Mouse (Mus musculus): ENCODE measurements around the gene Itm2c. TPM values are rescaled to one million over a fixed set of nuclear protein-coding genes. Genes with fewer than 3 reads are reported as not detected.

Itm2c gene
- polyA plus RNA-seq, 1 experiment from 2014 or later, result 78.1 TPM

DNA sequence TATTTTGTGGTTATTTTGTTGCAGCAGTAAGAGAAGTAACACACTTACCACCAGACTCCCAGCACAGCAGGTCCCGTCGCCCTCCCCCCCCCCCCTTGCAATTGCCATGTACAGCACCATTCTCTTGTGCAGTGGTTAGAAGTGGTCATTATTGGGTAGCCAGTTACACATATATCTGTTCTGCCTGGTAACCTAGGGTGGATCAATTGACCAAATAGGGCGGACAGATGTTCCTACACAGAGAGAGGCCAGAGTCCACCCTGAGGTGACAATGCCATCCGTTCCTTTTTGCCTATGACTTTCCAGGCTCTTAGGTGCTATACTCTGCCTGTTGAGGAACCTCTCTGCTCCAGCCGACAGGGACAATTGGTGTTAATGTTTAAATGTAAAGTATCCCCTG is 31.1 kb downstream of the Itm2c start:
- no peaks in the 10 kb centered on the region for H3K9me3 ChIP-seq (ENCODE audit: control insufficient read depth, low read length)
- 86% methylated on average over 5 of the region's 5 CpGs for WGBS
- ATAC-seq (ENCODE audit: low FRiP score) (no peak), DNase-seq (ENCODE audit: low spot score, missing footprints) (no peak)
- no peak overlapping the region for H3K4me3 ChIP-seq (ENCODE audit: low read depth, low read length)
- no peak overlapping the region for H3K4me2 ChIP-seq
- no peak overlapping the region for H3K27ac ChIP-seq (ENCODE audit: low read depth, low read length)
- H3K4me1 ChIP-seq (ENCODE audit: control insufficient read depth, insufficient read depth, low read length), result peaks cover 17% of the 10 kb centered on the region
- no peak overlapping the region for H3K9ac ChIP-seq (ENCODE audit: low read length)
- no peaks in the 10 kb centered on the region; the same call in 1 of the 2 replicates for H3K27me3 ChIP-seq (ENCODE audit: control insufficient read depth, insufficient read depth, low read length)
- no peaks in the 10 kb centered on the region for H3K36me3 ChIP-seq (ENCODE audit: control insufficient read depth, insufficient read depth, low read length)

DNA sequence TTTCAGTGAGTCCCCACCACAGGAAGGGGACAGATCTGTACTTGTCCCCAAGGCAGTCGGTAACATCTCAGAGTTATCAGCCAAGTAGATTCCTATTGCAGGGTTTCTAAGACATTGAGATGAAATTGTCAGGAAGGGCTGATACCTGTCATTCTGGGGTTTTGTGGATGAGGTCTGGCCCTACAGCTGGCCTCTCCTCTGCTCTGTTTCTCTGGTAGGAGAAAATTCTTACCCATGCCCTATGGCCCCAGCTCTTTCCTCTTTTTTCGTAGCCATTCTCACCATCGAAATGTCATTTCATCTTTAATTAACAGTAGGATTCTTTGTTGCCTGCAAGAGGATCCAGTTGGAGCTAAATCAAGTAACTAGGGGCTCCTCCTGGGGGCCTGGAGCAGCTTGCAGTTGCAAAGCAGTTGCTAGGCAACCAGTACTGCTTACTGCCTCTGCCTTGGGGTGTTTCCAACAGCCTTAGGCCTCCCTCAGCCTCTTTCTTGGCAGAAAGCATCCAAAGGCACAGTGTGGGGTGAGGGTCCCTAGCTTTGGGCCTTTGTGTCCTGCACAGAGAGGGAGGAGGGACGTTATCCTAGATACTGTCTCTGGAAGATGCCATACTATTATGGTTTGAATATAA is 34.1 kb downstream of the Itm2c start, which contains the start of gene 4933407L21Rik:
Gene 4933407L21Rik (plus strand): TSS at position 427 of the 631 bp plus-strand sequence.
- no peaks in the 10 kb centered on the region; the same call in 1 of the 2 replicates for H3K27me3 ChIP-seq (ENCODE audit: control insufficient read depth, insufficient read depth, low read length)
- no peak within 1 kb of the TSS for H3K4me2 ChIP-seq
- ATAC-seq (ENCODE audit: low FRiP score), result peak; percentile 90
- no peaks in the 10 kb centered on the region for H3K36me3 ChIP-seq (ENCODE audit: control insufficient read depth, insufficient read depth, low read length)
- H3K4me3 ChIP-seq (ENCODE audit: low read depth, low read length), result no peak within 1 kb of the TSS
- H3K9me3 ChIP-seq (ENCODE audit: control insufficient read depth, low read length), result no peaks in the 10 kb centered on the region
- DNase-seq (ENCODE audit: low spot score, missing footprints), result no peak
- WGBS, result 26% methylated on average over 4 of the region's 4 CpGs
- peak within 1 kb of the TSS; percentile 35; the same call in 1 of the 2 replicates for H3K27ac ChIP-seq (ENCODE audit: low read depth, low read length)
- H3K4me1 ChIP-seq (ENCODE audit: control insufficient read depth, insufficient read depth, low read length), result peaks cover 16% of the 10 kb centered on the region
- 0 out of 2 replicates have a peak within 1 kb of the TSS, but pooled peaks have one; percentile 16 for H3K9ac ChIP-seq (ENCODE audit: low read length)

DNA sequence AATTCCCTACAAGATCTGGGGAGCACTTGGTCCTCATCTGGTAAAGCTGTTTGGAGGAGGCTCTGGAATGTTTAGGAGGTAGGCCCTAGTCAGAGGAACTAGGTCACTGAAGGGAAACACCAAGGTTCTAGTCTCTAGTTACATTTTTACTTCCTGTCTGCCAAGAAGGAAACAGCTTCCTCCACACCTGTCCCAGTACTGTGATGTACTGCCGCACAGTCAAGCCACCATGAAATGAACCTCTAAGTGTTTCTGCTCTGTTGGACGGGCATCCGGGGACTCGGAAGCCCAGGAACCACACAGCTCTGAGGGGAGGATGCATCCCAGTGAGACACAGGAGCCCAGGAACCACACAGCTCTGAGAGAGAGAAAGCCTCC is 34.6 kb downstream of the Itm2c start:
- no peaks in the 10 kb centered on the region; the same call in 1 of the 2 replicates for H3K27me3 ChIP-seq (ENCODE audit: control insufficient read depth, insufficient read depth, low read length)
- H3K36me3 ChIP-seq (ENCODE audit: control insufficient read depth, insufficient read depth, low read length), result no peaks in the 10 kb centered on the region
- 0 out of 2 replicates have a peak overlapping the region, but pooled peaks have one; percentile 16 for H3K9ac ChIP-seq (ENCODE audit: low read length)
- WGBS, result 75% methylated on average over 4 of the region's 4 CpGs
- peaks cover 21% of the 10 kb centered on the region for H3K4me1 ChIP-seq (ENCODE audit: control insufficient read depth, insufficient read depth, low read length)
- no peak overlapping the region for H3K4me2 ChIP-seq
- H3K4me3 ChIP-seq (ENCODE audit: low read depth, low read length), result no peak overlapping the region
- ATAC-seq (ENCODE audit: low FRiP score) (0 out of 2 replicates have a peak, but pooled peaks have one; percentile 20), DNase-seq (ENCODE audit: low spot score, missing footprints) (no peak)
- no peaks in the 10 kb centered on the region for H3K9me3 ChIP-seq (ENCODE audit: control insufficient read depth, low read length)
- peak overlapping the region; percentile 35; the same call in 1 of the 2 replicates for H3K27ac ChIP-seq (ENCODE audit: low read depth, low read length)

DNA sequence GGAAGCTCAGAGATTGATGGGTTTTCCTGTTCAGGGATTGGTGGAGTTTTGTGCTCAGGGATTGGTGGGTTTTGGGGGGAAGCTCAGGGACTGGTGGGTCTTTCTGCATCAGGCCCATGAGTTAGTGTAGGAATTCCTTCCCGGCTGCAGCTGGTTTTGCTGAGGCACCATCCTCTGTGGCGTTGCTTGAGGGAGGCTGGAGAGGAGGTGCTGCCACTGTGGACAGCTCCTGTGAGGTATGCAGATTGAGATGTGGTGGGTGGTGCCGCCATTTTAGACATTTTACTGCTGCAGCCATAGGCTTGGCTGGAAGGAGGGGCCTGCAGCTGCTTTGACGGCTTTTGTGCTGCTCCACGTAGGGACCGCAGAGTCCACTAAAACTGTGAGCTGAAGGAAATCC is 35.3 kb downstream of the Itm2c start:
- no peak overlapping the region for H3K9ac ChIP-seq (ENCODE audit: low read length)
- ATAC-seq (ENCODE audit: low FRiP score), result no peak
- no peaks in the 10 kb centered on the region for H3K9me3 ChIP-seq (ENCODE audit: control insufficient read depth, low read length)
- no peak overlapping the region for H3K4me2 ChIP-seq
- H3K36me3 ChIP-seq (ENCODE audit: control insufficient read depth, insufficient read depth, low read length), result no peaks in the 10 kb centered on the region
- no peak for DNase-seq (ENCODE audit: low spot score, missing footprints)
- no peak overlapping the region for H3K4me3 ChIP-seq (ENCODE audit: low read depth, low read length)
- 87% methylated on average over 6 of the region's 6 CpGs for WGBS
- H3K27me3 ChIP-seq (ENCODE audit: control insufficient read depth, insufficient read depth, low read length), result no peaks in the 10 kb centered on the region; the same call in 1 of the 2 replicates
- H3K27ac ChIP-seq (ENCODE audit: low read depth, low read length), result no peak overlapping the region
- H3K4me1 ChIP-seq (ENCODE audit: control insufficient read depth, insufficient read depth, low read length), result peaks cover 28% of the 10 kb centered on the region

DNA sequence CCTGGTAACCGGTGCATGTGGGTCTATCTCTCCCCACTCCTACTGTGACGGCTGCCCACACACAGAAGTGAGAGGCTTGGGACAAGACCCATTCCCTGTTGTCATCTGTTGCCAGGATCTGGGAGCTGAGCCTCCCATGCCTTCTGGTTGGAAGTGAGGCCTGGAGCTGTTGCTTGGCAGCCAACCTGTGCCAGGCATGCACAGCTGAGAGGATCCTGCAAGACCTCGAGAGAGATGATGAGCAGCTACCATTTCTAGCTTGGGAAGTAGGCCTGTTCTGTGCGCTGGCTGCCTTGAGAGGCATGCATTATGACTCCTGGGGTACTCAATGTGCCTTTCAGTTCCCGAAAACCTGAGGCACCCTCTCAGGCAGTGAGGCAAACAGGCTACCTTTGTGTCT is 37.1 kb downstream of the Itm2c start:
- WGBS, result 90% methylated on average over 5 of the region's 5 CpGs
- Histone ChIP-seq H3K4me2 (no peak overlapping the region), H3K4me1 (ENCODE audit: control insufficient read depth, insufficient read depth, low read length) (peaks cover 28% of the 10 kb centered on the region), H3K9me3 (ENCODE audit: control insufficient read depth, low read length) (no peaks in the 10 kb centered on the region), H3K9ac (ENCODE audit: low read length) (no peak overlapping the region), H3K4me3 (ENCODE audit: low read depth, low read length) (no peak overlapping the region), H3K36me3 (ENCODE audit: control insufficient read depth, insufficient read depth, low read length) (no peaks in the 10 kb centered on the region), H3K27ac (ENCODE audit: low read depth, low read length) (no peak overlapping the region), H3K27me3 (ENCODE audit: control insufficient read depth, insufficient read depth, low read length) (no peaks in the 10 kb centered on the region; the same call in 1 of the 2 replicates)
- ATAC-seq (ENCODE audit: low FRiP score) (no peak), DNase-seq (ENCODE audit: low spot score, missing footprints) (no peak)

DNA sequence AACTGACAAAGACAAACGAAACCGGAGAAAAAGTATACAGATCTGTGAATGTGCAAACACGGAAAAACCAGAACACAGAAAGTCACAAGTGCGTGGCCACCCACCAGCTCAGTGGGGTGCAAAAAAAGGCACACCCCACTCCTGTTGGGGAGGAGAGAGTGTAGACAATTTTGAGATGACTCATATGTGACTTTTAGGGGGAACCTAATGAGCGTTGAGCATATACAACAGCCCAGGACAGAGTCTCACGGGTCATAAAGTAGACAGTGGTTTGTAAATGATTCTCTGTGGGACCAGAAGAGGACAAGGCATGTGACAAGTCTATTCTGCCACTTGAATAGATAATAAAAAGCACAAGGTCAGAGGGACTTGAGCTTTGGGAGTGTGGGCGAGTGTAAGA is 39.1 kb downstream of the Itm2c start:
- 26% methylated on average over 7 of the region's 7 CpGs for WGBS
- Histone ChIP-seq H3K4me2 (peak overlapping the region; percentile 2), H3K9ac (ENCODE audit: low read length) (no peak overlapping the region), H3K4me3 (ENCODE audit: low read depth, low read length) (no peak overlapping the region), H3K9me3 (ENCODE audit: control insufficient read depth, low read length) (no peaks in the 10 kb centered on the region), H3K27ac (ENCODE audit: low read depth, low read length) (no peak overlapping the region), H3K27me3 (ENCODE audit: control insufficient read depth, insufficient read depth, low read length) (no peaks in the 10 kb centered on the region), H3K36me3 (ENCODE audit: control insufficient read depth, insufficient read depth, low read length) (no peaks in the 10 kb centered on the region), H3K4me1 (ENCODE audit: control insufficient read depth, insufficient read depth, low read length) (peaks cover 23% of the 10 kb centered on the region)
- peak; percentile 28 for ATAC-seq (ENCODE audit: low FRiP score)
- no peak for DNase-seq (ENCODE audit: low spot score, missing footprints)

DNA sequence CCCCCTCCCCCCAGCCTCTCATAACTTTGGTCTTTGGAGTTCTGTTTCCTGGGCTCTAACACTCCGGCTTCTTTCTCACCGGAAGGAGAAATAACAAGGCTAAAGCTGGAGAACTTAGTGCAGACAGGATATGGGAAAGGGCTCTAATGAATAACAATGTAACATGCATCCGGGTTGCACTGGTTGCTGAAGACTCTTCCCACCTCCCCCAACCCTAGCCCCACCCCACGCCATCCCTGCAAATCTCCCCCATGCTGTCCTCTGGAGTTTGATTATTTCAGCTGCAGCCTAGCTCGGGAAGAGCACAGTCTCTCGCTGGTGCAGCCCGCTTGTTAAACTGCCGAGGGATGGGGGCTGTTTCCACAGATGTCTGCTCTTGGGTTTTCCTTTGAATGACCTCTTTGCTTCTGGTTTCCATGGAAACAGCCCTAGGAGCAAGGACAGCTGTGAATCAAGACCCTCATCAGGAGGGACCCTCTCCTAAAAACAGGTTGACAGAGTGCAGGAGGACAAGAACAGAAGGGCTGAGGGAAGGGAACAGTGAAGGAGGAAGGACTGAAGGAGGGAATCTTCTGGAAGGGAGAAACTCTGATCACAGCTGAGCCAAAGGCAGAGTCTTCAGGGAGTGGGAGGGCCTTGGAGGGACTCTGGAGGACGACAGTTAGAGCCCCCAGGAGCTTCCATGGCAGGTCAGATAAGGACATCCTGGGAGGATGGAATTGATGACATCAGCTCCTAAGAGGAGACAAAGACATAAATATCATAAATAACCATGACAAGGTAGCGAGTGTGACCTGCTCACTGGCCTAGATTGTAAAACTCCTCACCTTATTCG is 39.8 kb downstream of the Itm2c start:
- no peak overlapping the region for H3K27ac ChIP-seq (ENCODE audit: low read depth, low read length)
- no peak overlapping the region for H3K4me3 ChIP-seq (ENCODE audit: low read depth, low read length)
- H3K36me3 ChIP-seq (ENCODE audit: control insufficient read depth, insufficient read depth, low read length), result no peaks in the 10 kb centered on the region
- no peaks in the 10 kb centered on the region for H3K9me3 ChIP-seq (ENCODE audit: control insufficient read depth, low read length)
- peak; percentile 76 for ATAC-seq (ENCODE audit: low FRiP score)
- DNase-seq (ENCODE audit: low spot score, missing footprints), result peak; percentile 89
- no peaks in the 10 kb centered on the region for H3K27me3 ChIP-seq (ENCODE audit: control insufficient read depth, insufficient read depth, low read length)
- 19% methylated on average over 11 of the region's 11 CpGs for WGBS
- H3K4me2 ChIP-seq, result peak overlapping the region; percentile 2
- peaks cover 17% of the 10 kb centered on the region for H3K4me1 ChIP-seq (ENCODE audit: control insufficient read depth, insufficient read depth, low read length)
- no peak overlapping the region for H3K9ac ChIP-seq (ENCODE audit: low read length)

DNA sequence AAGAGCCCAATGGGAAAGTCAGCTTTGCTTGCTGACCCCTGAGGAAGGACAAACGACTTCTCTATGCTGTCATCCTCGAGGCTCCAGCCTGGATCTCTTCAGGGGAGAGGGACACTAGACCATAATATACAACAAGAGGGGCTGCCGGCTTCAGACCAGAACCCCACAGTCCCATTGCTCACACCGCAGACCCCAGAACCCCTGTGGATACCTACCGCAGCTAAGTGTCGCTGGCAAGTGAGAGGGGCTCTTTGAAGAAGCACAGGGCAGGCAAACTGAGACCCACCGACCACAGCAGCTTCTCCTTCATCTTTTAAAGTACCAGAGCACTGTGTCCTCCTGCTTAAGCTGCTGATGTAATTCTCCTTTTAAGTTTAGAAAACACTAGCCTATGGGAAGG is 40.5 kb downstream of the Itm2c start:
- WGBS, result 9% methylated on average over 7 of the region's 7 CpGs
- Histone ChIP-seq H3K27me3 (ENCODE audit: control insufficient read depth, insufficient read depth, low read length) (no peaks in the 10 kb centered on the region), H3K9me3 (ENCODE audit: control insufficient read depth, low read length) (no peaks in the 10 kb centered on the region), H3K9ac (ENCODE audit: low read length) (no peak overlapping the region), H3K4me1 (ENCODE audit: control insufficient read depth, insufficient read depth, low read length) (peaks cover 17% of the 10 kb centered on the region), H3K27ac (ENCODE audit: low read depth, low read length) (no peak overlapping the region), H3K4me3 (ENCODE audit: low read depth, low read length) (no peak overlapping the region), H3K4me2 (no peak overlapping the region), H3K36me3 (ENCODE audit: control insufficient read depth, insufficient read depth, low read length) (no peaks in the 10 kb centered on the region)
- no peak for DNase-seq (ENCODE audit: low spot score, missing footprints)
- ATAC-seq (ENCODE audit: low FRiP score), result no peak
